Mouse (Mus musculus) spleen, adult 12 weeks (tissue): ENCODE data around the gene Nrm.

ENCODE experiments used
- DNase-seq: peaks from one replicate; pipeline ENCODE4 v3.0.0; 2022; ENCODE audit warnings: low spot score

The Nrm gene

DNA sequence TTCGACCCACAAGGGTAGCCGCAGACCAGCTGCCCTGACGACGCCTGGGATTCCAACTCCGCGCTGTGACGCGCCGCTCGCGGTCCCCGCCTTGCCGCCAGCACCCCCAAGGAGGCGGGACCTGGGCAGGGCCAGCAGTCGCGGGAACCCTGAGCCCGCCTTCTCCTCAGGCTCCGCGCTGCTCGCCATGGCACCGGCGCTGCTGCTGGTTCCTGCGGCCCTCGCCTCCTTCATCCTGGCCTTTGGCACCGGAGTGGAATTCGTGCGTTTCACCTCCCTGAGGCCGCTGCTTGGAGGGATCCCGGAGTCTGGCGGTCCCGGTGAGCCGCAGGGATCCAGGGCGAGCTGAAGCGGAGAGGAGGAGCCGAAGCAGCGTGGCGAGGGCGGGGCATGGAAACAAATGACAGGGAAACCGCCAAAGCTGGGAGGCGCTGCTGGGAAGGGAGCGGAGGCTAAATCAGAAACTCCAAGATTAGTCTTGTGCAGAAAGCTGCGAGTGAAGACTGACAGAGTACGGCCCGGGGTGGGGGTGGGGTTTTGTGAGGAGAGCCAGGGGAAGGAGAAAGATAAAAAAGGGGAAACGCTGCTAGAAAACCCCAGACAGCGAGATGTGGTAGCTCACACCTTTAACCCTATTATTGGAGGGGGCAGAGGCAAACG, at the start of gene Nrm:
TSS of gene Nrm (plus strand) at position 121 of the 660 bp plus-strand sequence.
- peak; percentile 88 for DNase-seq

GRCm38 (mm10) chr17:35812307-35812706, 48.8 kb upstream of the Nrm start:
- DNase-seq: no peak

DNA sequence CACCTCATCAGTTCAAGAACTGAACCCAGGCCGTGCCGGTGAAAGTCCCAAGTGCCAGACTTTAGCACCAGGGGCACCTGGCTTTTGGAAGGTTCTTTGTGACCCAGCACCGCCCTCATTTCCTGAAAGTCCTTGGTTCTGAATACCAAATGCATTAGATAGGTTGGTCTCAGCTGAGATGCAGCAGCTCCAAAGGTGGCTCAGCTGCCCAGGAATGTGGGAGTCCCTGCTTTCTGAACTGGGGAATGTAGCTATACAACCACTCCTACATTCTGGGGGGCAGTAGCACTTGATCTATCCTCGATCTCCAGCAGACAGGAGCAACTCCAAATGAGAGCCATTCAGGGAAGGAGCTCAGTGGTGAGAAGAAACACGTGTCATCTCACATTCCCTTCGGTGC, 48.4 kb upstream of the Nrm start:
- no peak for DNase-seq

GRCm38 (mm10) chr17:35813245-35813647, 47.9 kb upstream of the Nrm start:
- DNase-seq: no peak

DNA sequence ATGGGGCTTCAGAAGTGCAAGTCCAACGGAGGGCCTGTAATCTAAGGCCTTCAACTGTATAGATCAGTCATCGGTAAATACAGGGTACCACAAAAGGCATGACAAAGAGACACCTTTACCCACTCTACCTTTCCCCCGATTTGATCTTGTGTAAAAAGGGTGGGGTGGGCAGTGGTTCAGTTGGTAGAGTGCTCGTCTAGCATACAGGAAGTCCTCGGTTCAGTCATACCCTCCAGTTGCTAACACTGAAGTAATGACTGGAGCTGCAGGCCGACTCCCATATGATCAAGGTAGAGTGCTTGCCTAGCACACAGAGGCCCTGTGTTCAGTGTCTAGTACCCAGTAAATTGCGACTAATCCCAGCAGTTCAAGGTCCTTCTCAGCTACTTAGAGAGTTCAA, 47.5 kb upstream of the Nrm start:
- DNase-seq: no peak

GRCm38 (mm10) chr17:35814678-35815077, 46.4 kb upstream of the Nrm start:
- no peak for DNase-seq

DNA sequence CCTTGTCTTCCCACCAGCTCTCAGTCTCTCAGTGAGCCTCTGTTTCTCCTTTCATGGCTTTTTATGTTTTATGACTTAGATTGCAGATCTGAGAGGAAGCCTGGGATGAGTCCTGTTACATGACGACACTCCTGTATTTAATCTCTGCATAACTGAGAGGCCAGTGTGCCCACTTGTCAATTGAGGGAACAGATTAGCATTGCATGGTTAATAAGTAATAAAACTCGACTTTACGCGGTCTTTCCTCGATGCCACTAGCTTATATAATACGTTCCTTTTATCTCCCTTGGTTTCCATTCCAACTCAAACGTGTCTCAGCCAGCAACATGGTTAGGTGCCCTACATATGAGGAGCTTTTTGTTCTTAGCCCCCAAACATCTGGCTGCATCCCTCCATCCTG, 45.3 kb upstream of the Nrm start:
- DNase-seq: no peak

- DNase-seq: no peak
Measured at GRCm38 (mm10) chr17:35816686-35817085, 44.4 kb upstream of the Nrm start.

DNA sequence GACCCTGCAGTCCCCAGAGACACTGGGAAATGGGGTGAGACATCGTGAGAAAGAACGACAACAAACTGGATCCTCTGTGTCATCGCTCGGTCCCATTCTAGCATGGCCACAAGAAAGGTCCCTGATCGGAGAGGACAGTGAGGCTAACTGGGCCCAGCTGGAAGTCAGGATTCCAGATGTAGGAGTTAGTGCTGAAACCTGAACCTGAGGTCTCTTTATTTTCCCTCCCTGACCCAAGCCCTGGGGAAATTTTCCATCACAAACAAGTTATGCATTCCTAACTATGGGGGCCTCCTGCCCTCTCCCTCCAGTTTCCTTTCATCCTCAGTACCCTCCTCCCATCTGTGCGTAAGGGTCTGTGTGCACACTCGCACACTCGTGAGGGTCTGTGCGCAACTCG, 43.9 kb upstream of the Nrm start:
- no peak for DNase-seq

DNA sequence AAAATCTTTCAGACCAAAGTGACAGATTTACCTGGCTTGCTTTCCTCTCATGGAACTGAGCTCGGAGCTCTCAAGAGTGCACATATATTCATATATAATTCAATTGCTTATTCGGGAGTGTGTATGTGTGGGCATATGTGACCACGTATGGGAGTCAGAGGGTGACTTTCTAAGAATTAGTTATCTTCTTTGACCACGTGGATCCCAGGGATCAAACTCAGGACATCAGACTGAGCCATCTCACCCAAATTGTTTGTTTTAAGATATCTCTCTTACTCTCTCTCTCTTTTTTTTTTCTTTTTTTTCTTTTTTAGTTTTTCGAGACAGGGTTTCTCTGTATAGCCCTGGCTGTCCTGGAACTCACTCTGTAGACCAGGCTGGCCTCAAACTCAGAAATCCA, 41.0 kb upstream of the Nrm start:
- DNase-seq: no peak

GRCm38 (mm10) chr17:35821439-35822430, 39.4 kb upstream of the Nrm start, which contains the start of gene Ier3:
TSS of gene Ier3 (plus strand) at chr17:35821684.
- no peak for DNase-seq

DNA sequence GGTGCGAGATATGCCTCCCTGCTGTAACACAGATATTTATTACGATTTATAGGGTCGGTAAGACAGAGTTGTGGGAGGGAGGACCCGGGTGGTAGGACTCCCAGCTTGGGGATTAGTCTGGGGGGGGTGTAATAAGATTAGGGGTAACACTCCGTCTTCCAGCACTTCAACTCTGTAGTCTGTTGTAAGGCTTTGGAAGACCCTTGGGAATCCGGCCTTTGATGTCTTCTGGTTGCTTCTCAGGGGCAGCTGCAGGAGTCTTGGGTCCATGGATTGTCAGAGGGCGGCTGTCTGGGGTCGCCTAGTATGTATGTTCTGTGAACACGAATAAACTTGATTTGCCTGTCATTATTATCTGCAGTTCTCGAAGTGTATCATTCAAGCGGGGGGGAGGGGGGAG, 38.6 kb upstream of the Nrm start:
- no peak for DNase-seq

GRCm38 (mm10) chr17:35822964-35823937, 37.9 kb upstream of the Nrm start, which contains the start of gene Flot1:
TSS of gene Flot1 (plus strand) at chr17:35823230.
- DNase-seq: peak; percentile 67

DNA sequence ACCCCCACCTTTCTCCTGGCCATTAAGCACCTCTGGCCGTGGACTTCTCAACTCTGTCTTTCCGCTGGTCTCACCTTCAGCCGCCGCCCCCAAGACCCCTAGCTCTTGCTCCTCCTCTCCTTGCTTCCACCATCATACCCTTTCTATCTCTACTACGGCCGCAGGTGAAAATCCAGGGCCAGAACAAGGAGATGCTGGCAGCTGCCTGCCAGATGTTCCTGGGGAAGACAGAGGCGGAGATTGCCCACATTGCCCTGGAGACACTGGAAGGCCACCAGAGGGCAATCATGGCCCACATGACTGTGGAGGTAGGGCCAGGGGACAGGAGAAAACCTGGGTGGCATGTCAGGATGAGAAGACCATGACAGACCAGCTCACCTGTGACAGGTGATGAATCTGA, 36.7 kb upstream of the Nrm start:
- no peak for DNase-seq

- DNase-seq: no peak
Measured at GRCm38 (mm10) chr17:35825109-35825850, 35.8 kb upstream of the Nrm start.

- peak; percentile 79 for DNase-seq
Measured at GRCm38 (mm10) chr17:35829737-35830136, 31.4 kb upstream of the Nrm start.

- no peak for DNase-seq
Measured at GRCm38 (mm10) chr17:35832400-35833238, 28.5 kb upstream of the Nrm start.

GRCm38 (mm10) chr17:35833239-35833751, 27.8 kb upstream of the Nrm start:
- no peak for DNase-seq

DNA sequence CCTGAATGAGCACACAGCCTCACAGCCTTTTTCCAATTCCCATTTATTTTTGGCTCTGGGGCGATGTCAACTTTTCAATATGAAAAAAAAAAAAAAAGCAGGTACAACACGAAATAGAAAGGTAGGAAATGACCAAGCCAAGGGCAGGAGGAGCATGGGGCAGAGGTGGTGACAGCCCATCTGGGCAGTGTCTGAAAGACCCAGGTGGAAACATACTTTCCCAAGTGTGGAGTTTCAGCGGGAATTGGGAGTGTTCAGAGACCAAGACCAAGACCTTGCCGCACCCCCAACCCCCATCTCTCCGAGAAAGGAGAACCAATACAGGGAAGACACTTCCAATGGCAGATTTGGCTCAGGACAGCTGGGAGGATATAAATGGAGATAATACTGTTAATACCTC, 27.2 kb upstream of the Nrm start:
- DNase-seq: no peak
